Mouse (Mus musculus) adrenal gland, postnatal 14 days (tissue): ENCODE measurements around the gene Spib. TPM values are rescaled to one million over a fixed set of nuclear protein-coding genes. Genes with fewer than 3 reads are reported as not detected.

Source experiments
- DNase-seq: peaks from one replicate; pipeline ENCODE4 v3.0.0; 2021; ENCODE audit warnings: mixed read lengths
- total RNA-seq: library from RNA; stranded (reverse); gene quantifications from 2 replicates; pipeline ENCODE4 v1.2.3, GENCODE M21; 2021

Gene Spib
- total RNA-seq, 1 experiment from 2014 or later, result 3.4 TPM

GRCm38 (mm10) chr7:44525126-44525832, 6.6 kb downstream of the Spib start:
- DNase-seq, result peak; percentile 93

DNA sequence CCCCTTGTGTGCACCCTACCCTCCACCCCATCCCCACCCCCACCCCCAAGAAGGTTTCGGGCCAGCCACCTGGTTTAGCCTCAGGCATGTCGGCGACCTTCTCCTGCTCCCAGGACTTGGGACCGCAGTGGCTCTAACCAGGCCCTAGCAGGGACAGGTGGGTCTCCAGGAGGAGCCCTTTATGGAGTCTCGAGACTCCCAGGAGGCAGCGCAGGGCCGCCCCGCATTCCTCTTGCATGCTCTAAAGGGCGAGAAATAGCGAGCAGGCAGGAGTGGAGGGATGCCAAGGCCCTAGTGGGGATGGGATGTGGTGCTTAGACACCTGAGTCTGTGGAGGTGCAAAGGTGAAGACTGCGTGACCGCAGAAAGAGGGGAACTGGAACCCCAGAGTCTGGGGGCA, 7.4 kb downstream of the Spib start, which contains the start of gene Mybpc2:
TSS of gene Mybpc2 (minus strand) at position 155 of the 400 bp plus-strand sequence.
- DNase-seq, result no peak

- no peak for DNase-seq
Measured at GRCm38 (mm10) chr7:44523056-44523455, 8.8 kb downstream of the Spib start.

DNA sequence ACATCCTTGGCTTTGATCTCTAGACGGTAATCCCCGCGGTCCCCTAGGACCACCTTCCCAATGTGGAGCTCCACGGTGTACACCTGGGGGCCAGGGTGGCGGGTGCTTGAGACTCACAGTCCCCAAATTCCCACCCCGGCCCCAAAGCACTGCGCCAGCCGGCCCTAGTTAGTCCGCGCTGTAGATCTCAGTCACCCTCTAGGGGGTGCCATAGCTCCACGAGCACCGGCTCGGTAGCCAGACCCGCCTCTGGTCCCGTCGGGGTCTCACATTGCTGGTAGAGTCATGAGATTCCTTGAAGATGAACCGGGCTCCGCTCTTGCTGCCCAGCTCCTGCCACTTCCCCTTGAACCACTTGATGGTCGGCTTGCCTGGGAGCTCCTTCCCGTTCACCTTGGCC, 10.2 kb downstream of the Spib start:
- DNase-seq, result peak; percentile 75

GRCm38 (mm10) chr7:44520990-44521389, 10.9 kb downstream of the Spib start:
- no peak for DNase-seq

- DNase-seq, result no peak
Measured at GRCm38 (mm10) chr7:44519240-44519913, 12.5 kb downstream of the Spib start.

GRCm38 (mm10) chr7:44507491-44507890, 24.4 kb downstream of the Spib start:
- no peak for DNase-seq

- DNase-seq, result peak; percentile 81
Measured at GRCm38 (mm10) chr7:44501563-44502115, 30.2 kb downstream of the Spib start.

DNA sequence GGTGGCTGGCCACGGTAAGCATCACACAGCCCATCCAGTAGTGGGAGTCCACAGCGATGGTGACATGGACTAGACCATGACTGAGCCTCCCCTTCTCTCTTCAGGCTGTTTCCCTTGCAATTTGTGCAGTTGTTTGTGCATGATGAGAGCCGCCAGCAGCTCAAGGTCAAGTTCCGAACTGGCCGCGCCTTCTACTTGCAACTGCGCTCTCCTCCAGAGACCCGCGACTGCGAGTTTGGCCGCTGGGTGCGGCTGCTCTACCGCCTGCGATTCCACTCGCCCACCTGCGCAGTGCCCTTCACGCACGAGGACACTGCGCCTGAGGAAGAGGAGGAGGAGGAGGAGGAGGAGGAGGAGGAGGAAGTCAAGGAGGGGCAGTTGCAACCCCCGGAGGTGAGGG, 31.8 kb downstream of the Spib start:
- no peak for DNase-seq

DNA sequence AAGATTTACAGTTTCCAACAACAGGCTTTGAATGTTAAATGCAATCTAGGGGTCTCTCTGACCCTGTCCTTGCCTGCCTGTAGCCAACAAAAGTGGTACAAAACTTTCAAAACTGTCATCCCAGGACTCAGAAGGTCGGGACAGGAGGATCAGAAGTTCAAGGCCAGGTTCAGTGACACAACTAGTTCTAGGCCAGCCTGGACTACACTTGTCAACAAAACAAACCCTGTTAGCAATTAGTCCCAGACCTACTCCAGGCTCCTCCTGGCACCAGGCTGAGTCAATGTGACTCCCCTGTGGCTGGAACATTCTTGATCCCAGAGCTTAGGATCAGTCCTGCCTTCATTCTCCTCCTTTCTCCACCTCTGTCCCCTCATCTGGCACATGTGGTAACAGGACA, 32.9 kb downstream of the Spib start:
- DNase-seq, result no peak

DNA sequence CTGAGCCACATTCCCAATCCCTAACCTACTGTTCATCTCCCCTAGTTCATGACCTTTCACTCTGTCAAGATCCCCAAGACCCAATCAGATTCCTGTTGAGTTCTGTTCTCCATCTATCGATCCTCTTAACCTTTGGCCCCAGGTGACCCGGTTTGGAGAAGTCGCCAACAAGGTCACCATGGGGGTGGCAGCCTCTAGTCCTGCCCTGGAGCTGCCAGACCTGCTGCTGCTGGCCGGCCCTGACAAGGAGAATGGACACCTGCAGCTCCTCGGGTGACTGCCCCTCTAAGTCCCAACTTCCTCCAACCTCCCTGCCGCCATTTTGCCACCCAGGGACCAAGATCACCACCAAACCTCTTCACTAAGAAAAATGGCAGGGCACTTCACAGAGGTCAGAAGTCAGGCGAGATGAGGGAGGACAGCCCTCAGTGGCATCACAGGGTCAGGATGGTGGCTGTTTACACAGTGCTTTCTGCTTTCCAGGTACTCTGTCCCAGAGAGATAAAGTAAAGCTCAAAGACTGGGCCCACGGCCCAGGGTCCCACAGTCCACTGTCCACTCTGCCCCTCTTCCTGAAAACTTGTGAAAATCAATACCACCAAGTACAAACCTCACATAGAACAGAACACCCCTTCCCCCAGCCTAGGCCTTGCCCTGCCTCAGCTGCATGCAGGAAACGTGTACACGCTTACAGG, 34.4 kb downstream of the Spib start:
- DNase-seq, result no peak

DNA sequence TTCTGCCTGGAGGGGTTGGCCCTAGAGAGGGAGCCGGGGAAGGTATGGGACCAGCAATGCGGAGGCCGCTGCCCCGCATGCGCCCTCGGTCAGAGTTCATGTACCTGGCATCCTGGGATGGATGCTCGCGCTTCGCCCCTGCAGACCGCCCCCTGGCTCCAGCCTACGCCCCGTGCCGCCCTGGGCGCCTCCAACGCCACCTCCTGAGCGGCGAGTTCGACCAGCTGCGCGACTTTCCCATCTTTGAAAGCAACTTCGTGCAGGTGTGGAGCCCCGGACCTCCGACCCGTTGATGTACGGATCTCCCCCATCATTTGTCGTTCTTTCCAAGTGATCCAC, 35.1 kb downstream of the Spib start:
- no peak for DNase-seq

- peak; percentile 99 for DNase-seq
Measured at GRCm38 (mm10) chr7:44495992-44496770, 35.7 kb downstream of the Spib start, which contains the start of the genes Emc10 and Fam71e1. Emc10 (minus strand) TSS chr7:44496529. Fam71e1 (plus strand) TSS chr7:44496581.

DNA sequence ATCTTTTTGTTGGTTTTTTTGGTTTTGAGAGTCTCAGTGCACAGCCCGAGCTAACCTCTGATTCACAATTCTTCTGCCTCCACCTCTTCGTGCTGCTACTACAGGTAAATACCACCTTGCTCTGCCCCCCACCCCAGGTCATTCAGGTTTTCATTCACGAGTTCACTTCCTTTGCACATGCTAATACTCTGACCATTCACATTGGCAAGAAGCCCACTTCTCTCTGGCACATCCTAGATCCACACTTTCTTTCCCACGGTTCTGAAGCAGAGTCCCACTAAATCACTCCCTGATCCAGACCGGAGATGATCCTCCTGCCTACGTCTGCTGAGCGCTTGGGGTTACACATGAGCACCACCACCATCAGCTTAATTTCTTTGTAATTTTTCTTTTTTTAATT, 36.8 kb downstream of the Spib start:
- DNase-seq, result no peak

- DNase-seq, result no peak
Measured at GRCm38 (mm10) chr7:44494681-44495080, 37.2 kb downstream of the Spib start.

GRCm38 (mm10) chr7:44492166-44492826, 39.6 kb downstream of the Spib start:
- DNase-seq, result no peak

- DNase-seq, result no peak
Measured at GRCm38 (mm10) chr7:44491391-44491790, 40.5 kb downstream of the Spib start.

DNA sequence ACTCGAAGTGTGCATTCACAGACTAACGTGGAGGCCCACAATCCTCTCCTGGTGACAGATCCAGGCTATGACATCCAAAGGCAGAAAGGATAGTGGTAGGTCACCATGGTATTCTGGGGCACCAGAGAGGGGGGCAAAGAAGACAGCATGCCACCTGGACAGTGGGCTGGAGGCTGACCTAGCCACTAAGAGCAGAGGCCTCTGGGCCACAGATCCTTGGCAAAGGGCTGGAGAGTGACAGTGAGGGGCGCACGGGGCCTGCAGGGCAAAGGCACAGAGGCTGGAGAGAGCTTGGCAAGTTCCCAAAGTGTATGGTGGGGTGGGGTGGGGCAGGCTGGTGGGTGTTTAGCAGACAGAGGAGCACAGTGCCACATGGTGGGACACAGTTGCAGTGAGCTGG, 41.6 kb downstream of the Spib start:
- no peak for DNase-seq

GRCm38 (mm10) chr7:44488545-44488944, 43.3 kb downstream of the Spib start:
- no peak for DNase-seq

DNA sequence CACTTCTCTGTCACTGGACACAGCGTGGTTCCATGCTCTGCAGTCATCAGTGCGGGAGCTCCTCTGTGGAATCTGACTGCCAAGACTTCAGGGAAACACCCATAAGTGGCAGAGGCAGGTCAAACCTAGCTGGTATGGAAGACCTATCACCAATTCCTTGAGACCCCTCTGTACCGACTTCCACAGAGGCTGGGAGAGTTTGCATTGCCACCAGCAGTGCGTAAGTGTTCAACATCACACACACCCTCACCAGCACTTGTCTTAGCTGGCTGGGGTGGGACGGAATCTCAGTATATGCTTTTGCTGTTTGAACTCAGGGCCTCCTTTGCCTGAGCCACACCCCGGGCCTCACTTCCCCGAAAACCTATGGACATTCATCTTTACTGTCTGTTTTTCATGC, 43.9 kb downstream of the Spib start:
- DNase-seq, result no peak

DNA sequence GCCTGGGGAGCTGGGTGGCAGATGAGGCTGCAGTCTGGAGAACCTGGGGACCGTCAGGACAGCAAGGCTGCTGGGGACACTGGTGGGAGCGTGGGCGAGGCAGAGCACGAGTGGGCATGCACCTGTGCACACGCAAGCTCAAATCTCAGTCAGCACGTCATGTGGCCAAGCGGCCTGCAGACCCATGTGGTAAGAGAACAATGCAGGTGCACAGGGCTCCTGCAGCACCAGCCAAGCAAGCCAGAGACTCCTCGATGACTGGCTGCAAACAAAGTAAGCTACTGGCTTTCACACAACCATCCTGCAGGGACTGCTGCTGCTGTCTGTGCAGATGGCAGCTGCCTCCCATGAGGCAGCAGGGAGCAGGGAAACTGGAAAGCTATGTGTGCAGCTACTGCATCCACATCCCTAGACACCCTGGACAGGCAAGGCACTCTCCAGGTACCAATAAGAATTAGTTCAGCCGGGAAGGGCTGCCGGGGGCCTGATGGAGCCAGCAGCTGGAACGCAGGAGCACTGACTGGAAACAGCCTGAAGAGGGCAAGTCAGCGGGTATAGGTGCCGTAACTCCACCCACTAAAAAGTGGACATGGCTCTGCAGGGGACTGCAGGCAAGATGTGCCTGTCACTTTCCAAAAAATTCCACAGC, 44.8 kb downstream of the Spib start:
- no peak for DNase-seq
